Comparison of ENCODE assay signal across 10 mouse cellular contexts in the genomic region with DNA sequence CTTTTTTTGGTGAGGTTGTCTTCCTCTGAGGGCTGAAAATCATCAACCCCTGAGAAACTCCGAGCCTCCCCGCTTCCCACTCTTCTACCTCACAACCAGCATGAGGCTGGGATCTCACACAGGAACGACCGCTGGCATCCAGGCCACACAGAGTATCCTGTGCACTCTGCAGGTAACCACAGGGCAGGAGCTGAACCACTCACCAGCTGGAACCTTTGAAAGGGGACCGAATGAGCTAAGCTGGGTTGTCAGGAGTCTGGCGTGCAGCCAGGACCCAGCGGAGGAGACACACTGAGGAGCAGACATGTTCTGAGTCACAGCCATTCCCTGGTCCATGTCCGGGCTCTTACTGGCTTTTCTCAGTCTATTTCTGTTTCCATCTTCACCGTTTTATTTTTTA. TPM values are rescaled to one million over a fixed set of nuclear protein-coding genes. Genes with fewer than 3 reads are reported as not detected.
A peak's percentile ranks its signal among the peaks of the same experiment; 100 is the strongest.
DNase-seq lines count a peak whose midpoint lies in the region; ATAC-seq and TF ChIP-seq lines count a peak whose summit lies in the region.
"Had no signal": no experiment of that assay in that cellular context is flagged by ENCODE, and none has a peak within 500 bp of the region (broad histone marks: within the 10 kb centered on the region; RNA-seq: fewer than 3 reads in every experiment).

No protein-coding gene starts in this region.

- H3K9ac ChIP-seq in intestine, embryonic 14.5 days (ENCODE audit: low read length), result no peak overlapping the region
- no peak overlapping the region for H3K9ac ChIP-seq in intestine, postnatal 0 days (ENCODE audit: low read depth, low read length)

- H3K4me3 ChIP-seq in intestine, embryonic 14.5 days (ENCODE audit: low read depth, low read length), result no peak overlapping the region
- no peak overlapping the region for H3K4me3 ChIP-seq in intestine, postnatal 0 days (ENCODE audit: low read depth, low read length)
- no peak overlapping the region for H3K4me3 ChIP-seq in cerebellum, adult 2 months (replicated peaks; ENCODE audit: insufficient read depth, low read depth, low read length)
- H3K4me3 ChIP-seq: embryonic facial prominence, embryonic 13.5 days had no signal

- peak overlapping the region; percentile 69 for H3K27ac ChIP-seq in intestine, embryonic 14.5 days (ENCODE audit: low read depth)
- no peak overlapping the region for H3K27ac ChIP-seq in intestine, postnatal 0 days (ENCODE audit: low read depth, low read length)
- H3K27ac ChIP-seq in cerebellum, adult 2 months (ENCODE audit: insufficient read depth, low read length), result peak overlapping the region; percentile 40
- H3K27ac ChIP-seq: embryonic facial prominence, embryonic 13.5 days had no signal

- DNase-seq in intestine, embryonic 14.5 days (ENCODE audit: low spot score), result no peak
- DNase-seq in MN1 (ENCODE audit: low spot score), result peak; percentile 66
- DNase-seq in cerebellum, adult 2 months, result peak; percentile 86 to 90
- DNase-seq in heart, postnatal 10 days, result peak; percentile 63 to 65
- peak; percentile 70 for DNase-seq in right cerebral cortex, postnatal 25 days
- no peak for DNase-seq in gastrocnemius, postnatal 36 days
- DNase-seq in spleen, postnatal 4 days (ENCODE audit: low spot score in 2 of 2), result no peak

- peaks cover 28% of the 10 kb centered on the region for H3K4me1 ChIP-seq in intestine, embryonic 14.5 days (replicated peaks; ENCODE audit: control insufficient read depth, insufficient read depth, low read length)
- H3K4me1 ChIP-seq in intestine, postnatal 0 days (replicated peaks; ENCODE audit: control insufficient read depth, insufficient read depth, low read length), result peaks cover 12% of the 10 kb centered on the region; the same call in 1 of the 2 replicates
- H3K4me1 ChIP-seq in cerebellum, adult 2 months (ENCODE audit: control insufficient read depth, insufficient read depth, low read length), result peaks cover 47% of the 10 kb centered on the region

- 0 out of 2 replicates have a peak, but pooled peaks cover 3% of the 10 kb centered on the region for H3K9me3 ChIP-seq in intestine, embryonic 14.5 days (ENCODE audit: control insufficient read depth, low read length)
- H3K9me3 ChIP-seq in intestine, postnatal 0 days (ENCODE audit: control insufficient read depth), result no peaks in the 10 kb centered on the region

- H3K27me3 ChIP-seq in intestine, embryonic 14.5 days (replicated peaks; ENCODE audit: control insufficient read depth, insufficient read depth, low read length), result no peaks in the 10 kb centered on the region
- H3K27me3 ChIP-seq in intestine, postnatal 0 days (replicated peaks; ENCODE audit: control insufficient read depth, insufficient read depth, low read length), result no peaks in the 10 kb centered on the region
- no peaks in the 10 kb centered on the region for H3K27me3 ChIP-seq in cerebellum, adult 2 months (ENCODE audit: control insufficient read depth, insufficient read depth, low read length)
- H3K27me3 ChIP-seq: embryonic facial prominence, embryonic 13.5 days had no signal

- TF ChIP-seq CTCF in intestine, postnatal 0 days (IDR thresholded peaks at IDR 0.05; ENCODE audit: low read depth), result no peak
- no peak for TF ChIP-seq CTCF in cerebellum, adult 2 months (IDR thresholded peaks at IDR 0.05; ENCODE audit: borderline replicate concordance, insufficient read depth, low read depth, low read length)

- intact Hi-C loops in heart, postnatal 10 days (cut with DNase I), result loop anchor here (5.0 kb wide), 1 partner anchor 84 kb away; no protein-coding TSS in a partner anchor
- intact Hi-C loops in gastrocnemius, postnatal 36 days (cut with DNase I), result no loop called here

- TF ChIP-seq POLR2A in cerebellum, adult 2 months (IDR thresholded peaks at IDR 0.05; ENCODE audit: borderline replicate concordance, insufficient read depth, low read length), result no peak

- no peaks in the 10 kb centered on the region for H3K36me3 ChIP-seq in intestine, embryonic 14.5 days (ENCODE audit: control insufficient read depth, insufficient read depth, low read length)
- H3K36me3 ChIP-seq in intestine, postnatal 0 days (ENCODE audit: control insufficient read depth, insufficient read depth), result peaks cover 4% of the 10 kb centered on the region; the same call in 1 of the 2 replicates

- 37% methylated on average over 9 of the region's 9 CpGs for WGBS in intestine, embryonic 14.5 days
- 54% methylated on average over 9 of the region's 9 CpGs for WGBS in intestine, postnatal 0 days
- 10% methylated on average over 9 of the region's 9 CpGs for WGBS in cerebellum, adult 2 months

- no peak for ATAC-seq in intestine, embryonic 14.5 days (replicated peaks; ENCODE audit: low FRiP score, low TSS enrichment, low read depth)
- ATAC-seq in intestine, postnatal 0 days, result no peak

- H3K4me2 ChIP-seq in intestine, embryonic 14.5 days (ENCODE audit: low read length), result no peak overlapping the region
- no peak overlapping the region for H3K4me2 ChIP-seq in intestine, postnatal 0 days (replicated peaks; ENCODE audit: low read depth)
- H3K4me2 ChIP-seq: embryonic facial prominence, embryonic 13.5 days had no signal

RNA-seq across cellular contexts. Expression of gene Chga, which starts 38.9 kb away (rescaled TPM):
- 7.0 and 14.3 TPM in 2 replicates for polyA plus RNA-seq in intestine, embryonic 14.5 days (2014; fragmentation: Nextera tagmentation; extraction: Ambion mirVana)
- polyA plus RNA-seq in intestine, postnatal 0 days (2015; fragmentation: Nextera tagmentation; extraction: Ambion mirVana), result 41.5 and 43.2 TPM in 2 replicates
- polyA plus RNA-seq in cerebellum, adult 2 months (2012; rRNA removed), result 187 and 216 TPM in 2 replicates
- total RNA-seq in heart, postnatal 10 days (2021), result not detected
- total RNA-seq in gastrocnemius, postnatal 36 days (2021), result not detected
- total RNA-seq: liver, adult 2 months had no signal
- polyA plus RNA-seq: liver, adult 2 months had no signal

Comparison
In these comparisons a context has a peak if more than half of its experiments do, and no peak if none do; other contexts are left out.
1. DNase-seq: peak in MN1 (single experiment), cerebellum, adult 2 months (2 of 2), heart, postnatal 10 days (2 of 2) and right cerebral cortex, postnatal 25 days (single experiment); none in intestine, embryonic 14.5 days (single experiment), gastrocnemius, postnatal 36 days (0 of 2) and spleen, postnatal 4 days (0 of 2).